ENCODE assay signal across 8 mouse cellular contexts in the genomic region with DNA sequence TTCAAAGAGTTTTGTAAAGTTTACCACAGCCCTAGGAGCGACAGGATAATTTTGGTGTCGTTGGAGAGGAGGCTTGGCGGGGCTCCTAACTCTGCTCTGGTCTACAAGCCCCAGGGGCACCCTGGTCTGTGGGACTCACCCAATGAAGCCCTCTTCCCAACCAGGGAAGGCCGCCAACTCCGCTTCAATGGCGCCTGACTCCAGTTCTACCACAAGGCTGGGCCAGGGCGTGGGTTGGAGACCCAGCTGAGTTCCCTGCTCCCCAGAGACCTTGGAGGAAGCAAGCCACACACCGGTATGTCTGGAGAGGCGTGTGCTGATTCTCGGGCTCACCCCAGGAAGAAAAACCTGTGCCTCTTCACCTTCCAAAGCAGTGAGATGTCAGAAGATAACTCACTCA.
DNase-seq lines count a peak whose midpoint lies in the region; ATAC-seq and TF ChIP-seq lines count a peak whose summit lies in the region.

No protein-coding gene starts in this region.

- peaks cover 21% of the 10 kb centered on the region for H3K9me3 ChIP-seq in G1E (replicated peaks)
- no peaks in the 10 kb centered on the region for H3K9me3 ChIP-seq in heart, embryonic 15.5 days (replicated peaks)
- no peaks in the 10 kb centered on the region for H3K9me3 ChIP-seq in limb, embryonic 15.5 days
- no peaks in the 10 kb centered on the region for H3K9me3 ChIP-seq in forebrain, postnatal 0 days (ENCODE audit: low read length)

- H3K27me3 ChIP-seq in heart, adult 2 months (ENCODE audit: control insufficient read depth, insufficient read depth, low read length): no peaks in the 10 kb centered on the region
- H3K27me3 ChIP-seq in G1E (ENCODE audit: insufficient read depth, low read length): peaks cover 7% of the 10 kb centered on the region
- H3K27me3 ChIP-seq in heart, embryonic 15.5 days: no peaks in the 10 kb centered on the region
- no peaks in the 10 kb centered on the region for H3K27me3 ChIP-seq in limb, embryonic 15.5 days
- H3K27me3 ChIP-seq in forebrain, postnatal 0 days (ENCODE audit: insufficient read depth, low read length): no peaks in the 10 kb centered on the region

- H3K79me2 ChIP-seq in heart, adult 2 months (replicated peaks; ENCODE audit: control insufficient read depth, insufficient read depth, low read length): no peaks in the 10 kb centered on the region

- ATAC-seq in G1E (ENCODE audit: extremely low read depth, insufficient number of reproducible peaks, low FRiP score, poor library complexity, severe bottlenecking): no peak
- ATAC-seq in heart, embryonic 15.5 days (replicated peaks; ENCODE audit: insufficient number of reproducible peaks, insufficient read depth, low FRiP score, low read depth): no peak
- peak; percentile 20; the same call in 1 of the 2 replicates for ATAC-seq in limb, embryonic 15.5 days (ENCODE audit: insufficient number of reproducible peaks, low FRiP score, low TSS enrichment, low read depth)
- no peak for ATAC-seq in megakaryocyte progenitor cell, adult 5-6 weeks (replicated peaks; ENCODE audit: poor library complexity)
- ATAC-seq in forebrain, postnatal 0 days: no peak

- peak; percentile 33 to 44 for DNase-seq in heart, adult 2 months
- no peak for DNase-seq in heart, adult 9 months (ENCODE audit: low spot score in 2 of 2)
- DNase-seq in G1E (ENCODE audit: low spot score): peak; percentile 27
- no peak for DNase-seq in forebrain, postnatal 0 days
- no peak for DNase-seq in layer of hippocampus, postnatal 14 days (ENCODE audit: low spot score in 2 of 2)

- peaks cover 12% of the 10 kb centered on the region for H3K4me1 ChIP-seq in heart, adult 2 months (ENCODE audit: control insufficient read depth, insufficient read depth, low read length)
- H3K4me1 ChIP-seq in G1E (ENCODE audit: insufficient read depth, low read depth, low read length): peaks cover 81% of the 10 kb centered on the region
- peaks cover 49% of the 10 kb centered on the region for H3K4me1 ChIP-seq in heart, embryonic 15.5 days (replicated peaks)
- peaks cover 55% of the 10 kb centered on the region for H3K4me1 ChIP-seq in limb, embryonic 15.5 days
- H3K4me1 ChIP-seq in forebrain, postnatal 0 days (ENCODE audit: insufficient read depth): no peaks in the 10 kb centered on the region

- TF ChIP-seq EP300 in heart, adult 2 months (IDR thresholded peaks at IDR 0.05; ENCODE audit: insufficient read depth, low read depth, low read length): no peak

- no peak overlapping the region for H3K4me3 ChIP-seq in heart, adult 2 months
- H3K4me3 ChIP-seq in G1E (ENCODE audit: low read depth, low read length): peak overlapping the region; percentile 64; the same call in 1 of the 2 replicates
- no peak overlapping the region for H3K4me3 ChIP-seq in heart, embryonic 15.5 days
- no peak overlapping the region for H3K4me3 ChIP-seq in limb, embryonic 15.5 days
- H3K4me3 ChIP-seq in forebrain, postnatal 0 days (ENCODE audit: low read depth, low read length): no peak overlapping the region

- TF ChIP-seq CTCF in heart, adult 2 months (IDR thresholded peaks at IDR 0.05): no peak
- no peak for TF ChIP-seq CTCF in G1E (IDR thresholded peaks at IDR 0.05; ENCODE audit: low read depth, low read length)
- no peak for TF ChIP-seq CTCF in forebrain, postnatal 0 days (IDR thresholded peaks at IDR 0.05; ENCODE audit: low read depth)

- peak overlapping the region; percentile 57 for H3K27ac ChIP-seq in heart, adult 2 months
- H3K27ac ChIP-seq in heart, embryonic 15.5 days: peak overlapping the region; percentile 87
- H3K27ac ChIP-seq in limb, embryonic 15.5 days: peak overlapping the region; percentile 82
- no peak overlapping the region for H3K27ac ChIP-seq in forebrain, postnatal 0 days (ENCODE audit: low read depth, low read length)

- intact Hi-C loops in heart, adult 2 months (cut with DNase I): loop anchor here (5.0 kb wide), 2 partner anchors 43 to 247 kb away; no protein-coding TSS in a partner anchor

- no peak for TF ChIP-seq POLR2A in heart, adult 2 months (IDR thresholded peaks at IDR 0.05; ENCODE audit: insufficient read depth, low read depth, low read length)

- 48% methylated on average over 10 of the region's 10 CpGs for WGBS in heart, adult 2 months
- WGBS in heart, embryonic 15.5 days: 61% methylated on average over 10 of the region's 10 CpGs
- WGBS in limb, embryonic 15.5 days: 24% methylated on average over 10 of the region's 10 CpGs
- 79% methylated on average over 10 of the region's 10 CpGs for whole genome bisulfite sequencing in forebrain, postnatal 0 days

- H3K4me2 ChIP-seq in heart, embryonic 15.5 days: no peak overlapping the region
- H3K4me2 ChIP-seq in limb, embryonic 15.5 days: peak overlapping the region; percentile 22; the same call in 1 of the 2 replicates
- H3K4me2 ChIP-seq in forebrain, postnatal 0 days (ENCODE audit: low read depth): no peak overlapping the region

- H3K9ac ChIP-seq in heart, adult 2 months (ENCODE audit: low read depth, low read length): no peak overlapping the region
- H3K9ac ChIP-seq in heart, embryonic 15.5 days: no peak overlapping the region; the same call in 1 of the 2 replicates
- no peak overlapping the region for H3K9ac ChIP-seq in limb, embryonic 15.5 days
- no peak overlapping the region for H3K9ac ChIP-seq in forebrain, postnatal 0 days

- H3K36me3 ChIP-seq in heart, adult 2 months (ENCODE audit: control insufficient read depth, insufficient read depth, low read length): no peaks in the 10 kb centered on the region
- no peaks in the 10 kb centered on the region for H3K36me3 ChIP-seq in G1E (replicated peaks)
- H3K36me3 ChIP-seq in heart, embryonic 15.5 days: no peaks in the 10 kb centered on the region
- no peaks in the 10 kb centered on the region for H3K36me3 ChIP-seq in limb, embryonic 15.5 days
- no peaks in the 10 kb centered on the region for H3K36me3 ChIP-seq in forebrain, postnatal 0 days (ENCODE audit: insufficient read depth)

Comparison
In these comparisons a context has a peak if more than half of its experiments do, and no peak if none do; other contexts are left out.
1. DNase-seq: peak in heart, adult 2 months (2 of 2) and G1E (single experiment); none in heart, adult 9 months (0 of 2), forebrain, postnatal 0 days (single experiment) and layer of hippocampus, postnatal 14 days (0 of 2).